12 mouse cellular contexts compared by ENCODE assay signal in genomic region chr3:34756632-34757031, GRCm38 (mm10).
"Had no signal": no experiment of that assay in that cellular context is flagged by ENCODE, and none has a peak within 500 bp of the region (broad histone marks: within the 10 kb centered on the region; RNA-seq: fewer than 3 reads in every experiment).

No protein-coding gene starts in this region.

- DNase-seq: gastrocnemius, postnatal 14 days; gastrocnemius, postnatal 36 days; heart, adult 18-20 months; heart, postnatal 10 days; heart, postnatal 4 days; kidney, adult 18-20 months; kidney, adult 8-10 months; kidney, postnatal 10 days; kidney, postnatal 25 days; kidney, postnatal 4 days; liver; liver, embryonic 13.5 days had no signal
